Mouse (Mus musculus) midbrain, embryonic 12.5 days (tissue): Measurements from ENCODE around the gene Aadac. TPM values are rescaled to one million over a fixed set of nuclear protein-coding genes. Genes with fewer than 3 reads are reported as not detected.

Experiments
- ATAC-seq: fragments of 200-750 bp; cut with Nextera tagmentation; 2 replicates; pipeline ENCODE4 v1.8.0; 2017; ENCODE audit warnings: low read depth, moderate TSS enrichment, moderate library complexity; ENCODE audit not compliant: low FRiP score
- H3K27ac ChIP-seq: fragments of 300-500 bp; sonication (generic); replicated peaks from 2 replicates; pipeline ENCODE4 v1.5.1; 2016; ENCODE audit warnings: mild to moderate bottlenecking
- H3K27me3 ChIP-seq: fragments of 300-500 bp; sonication (generic); 2 replicates; pipeline ENCODE4 v1.6.1; 2016; ENCODE audit warnings: mild to moderate bottlenecking
- H3K36me3 ChIP-seq: fragments of 300-500 bp; sonication (generic); 2 replicates; pipeline ENCODE4 v1.6.1; 2016
- H3K4me1 ChIP-seq: fragments of 300-500 bp; sonication (generic); 2 replicates; pipeline ENCODE4 v1.6.1; 2016
- H3K4me2 ChIP-seq: fragments of 300-500 bp; sonication (generic); replicated peaks from 2 replicates; pipeline ENCODE4 v1.6.1; 2016; ENCODE audit warnings: mild to moderate bottlenecking, moderate library complexity
- H3K4me3 ChIP-seq: fragments of 300-500 bp; sonication (generic); 2 replicates; pipeline ENCODE4 v1.5.1; 2016; ENCODE audit warnings: mild to moderate bottlenecking
- H3K9ac ChIP-seq: fragments of 300-500 bp; sonication (generic); replicated peaks from 2 replicates; pipeline ENCODE4 v1.6.1; 2016; ENCODE audit warnings: mild to moderate bottlenecking, moderate library complexity
- H3K9me3 ChIP-seq: fragments of 300-500 bp; sonication (generic); 2 replicates; pipeline ENCODE4 v1.6.1; 2016; ENCODE audit warnings: mild to moderate bottlenecking
- WGBS: fragments of 180-500 bp; shearing (Covaris S2); methylation state at CpG from one replicate; pipeline ENCODE4 v1.1.7; 2016; 5-methylcytosine and 5-hydroxymethylcytosine counted together
- polyA plus RNA-seq: library from polyadenylated mRNA; unstranded; fragments of >200 nt; fragmentation: Nextera tagmentation; extraction: Ambion mirVana; gene quantifications from 2 replicates; pipeline ENCODE4 v1.2.1, GENCODE M21; 2016

The Aadac gene
- polyA plus RNA-seq, result not detected in 2 replicates

GRCm38 (mm10) chr3:60025417-60025816 lies at the start of gene Aadac:
Gene Aadac (plus strand): TSS chr3:60025717.
- Histone ChIP-seq H3K27me3 (no peaks in the 10 kb centered on the region), H3K36me3 (no peaks in the 10 kb centered on the region), H3K4me3 (no peak within 1 kb of the TSS), H3K4me1 (no peaks in the 10 kb centered on the region), H3K9ac (no peak within 1 kb of the TSS), H3K9me3 (no peaks in the 10 kb centered on the region), H3K4me2 (no peak within 1 kb of the TSS), H3K27ac (no peak within 1 kb of the TSS)
- 81% methylated on average over 1 of the region's 1 CpGs for WGBS
- ATAC-seq, result no peak

DNA sequence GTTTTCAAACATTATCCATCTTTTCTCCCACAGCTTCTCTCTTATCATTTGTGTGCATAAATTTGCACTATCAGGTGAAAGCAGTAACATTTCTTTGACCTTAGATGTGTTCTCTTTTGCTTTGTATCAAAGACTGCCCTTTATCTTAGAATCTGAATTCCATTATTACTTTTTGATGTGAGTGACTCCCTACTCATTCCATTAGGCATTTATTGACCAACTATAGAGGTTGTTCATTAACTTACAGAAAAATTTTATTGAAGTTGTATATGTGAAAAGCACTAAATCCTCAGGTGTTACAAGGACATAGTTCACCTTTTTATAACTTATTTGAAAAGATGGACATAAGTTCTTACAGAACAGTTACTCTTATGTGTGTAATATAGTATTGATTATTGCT lies 21.9 kb upstream of the Aadac start:
- Histone ChIP-seq H3K4me2 (no peak overlapping the region), H3K27ac (no peak overlapping the region), H3K9ac (no peak overlapping the region), H3K4me3 (no peak overlapping the region), H3K9me3 (no peaks in the 10 kb centered on the region), H3K27me3 (no peaks in the 10 kb centered on the region), H3K36me3 (no peaks in the 10 kb centered on the region), H3K4me1 (no peaks in the 10 kb centered on the region)
- no peak for ATAC-seq

DNA sequence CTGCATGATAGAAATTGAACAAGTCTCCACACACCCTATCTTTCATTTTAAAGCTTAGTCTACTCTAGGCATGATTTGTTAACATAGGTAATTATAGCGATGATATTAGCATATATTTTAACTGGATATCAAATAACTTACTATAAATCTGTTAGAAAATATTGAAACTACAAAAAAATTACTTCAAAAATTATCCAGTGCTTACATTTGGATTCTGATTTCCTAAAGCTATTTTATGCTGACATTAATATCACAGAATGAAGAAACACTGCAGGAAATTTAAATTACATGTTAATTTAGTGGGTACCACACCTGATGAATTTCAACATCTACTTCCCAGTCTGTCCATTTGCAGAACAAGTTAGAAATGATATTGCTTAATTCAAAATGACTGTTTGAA lies 19.1 kb upstream of the Aadac start, which contains the start of gene Aadacl2:
Gene Aadacl2, plus strand, starts transcription at position 301 of the 400 bp plus-strand sequence.
- WGBS, result 83% methylated on average over 1 of the region's 1 CpGs
- Histone ChIP-seq H3K27me3 (no peaks in the 10 kb centered on the region), H3K9me3 (no peaks in the 10 kb centered on the region), H3K9ac (no peak within 1 kb of the TSS), H3K27ac (no peak within 1 kb of the TSS), H3K4me2 (no peak within 1 kb of the TSS), H3K4me1 (no peaks in the 10 kb centered on the region), H3K4me3 (no peak within 1 kb of the TSS), H3K36me3 (no peaks in the 10 kb centered on the region)
- ATAC-seq, result no peak

GRCm38 (mm10) chr3:60031511-60031910 lies 6.0 kb downstream of the Aadac start:
- Histone ChIP-seq H3K4me2 (no peak overlapping the region), H3K9ac (no peak overlapping the region), H3K4me3 (no peak overlapping the region), H3K27ac (no peak overlapping the region), H3K9me3 (no peaks in the 10 kb centered on the region), H3K4me1 (no peaks in the 10 kb centered on the region), H3K36me3 (no peaks in the 10 kb centered on the region), H3K27me3 (no peaks in the 10 kb centered on the region)
- 88% methylated on average over 4 of the region's 4 CpGs for WGBS
- no peak for ATAC-seq

- H3K4me2 ChIP-seq, result no peak overlapping the region
- H3K9me3 ChIP-seq, result no peaks in the 10 kb centered on the region
- H3K9ac ChIP-seq, result no peak overlapping the region
- H3K36me3 ChIP-seq, result no peaks in the 10 kb centered on the region
- 87% methylated on average over 3 of the region's 3 CpGs for WGBS
- no peaks in the 10 kb centered on the region for H3K4me1 ChIP-seq
- H3K27ac ChIP-seq, result no peak overlapping the region
- no peaks in the 10 kb centered on the region for H3K27me3 ChIP-seq
- no peak overlapping the region for H3K4me3 ChIP-seq
- no peak for ATAC-seq
Observed at GRCm38 (mm10) chr3:60046221-60046913, 20.9 kb downstream of the Aadac start.

- WGBS, result 84% methylated on average over 3 of the region's 3 CpGs
- no peaks in the 10 kb centered on the region for H3K27me3 ChIP-seq
Observed at GRCm38 (mm10) chr3:60053231-60053927, 27.9 kb downstream of the Aadac start.

DNA sequence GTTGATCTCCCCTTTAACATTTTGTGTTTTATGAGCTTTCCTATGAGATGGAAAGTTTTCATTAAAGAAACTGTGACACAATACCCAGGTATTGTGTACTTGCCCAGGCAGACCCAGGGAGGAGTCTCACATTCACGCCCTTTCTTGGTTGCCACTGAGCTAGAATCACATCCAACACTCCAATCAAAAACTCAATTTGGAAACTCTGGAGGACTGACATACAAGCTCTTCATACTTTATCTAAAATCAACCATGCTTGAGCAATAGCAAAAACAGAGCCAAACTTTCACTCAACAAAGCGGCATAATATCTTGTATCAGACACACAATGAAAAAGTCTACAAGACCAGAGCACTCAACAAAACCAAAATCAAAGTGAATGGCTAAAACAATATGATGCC lies 28.4 kb downstream of the Aadac start:
- Histone ChIP-seq H3K9me3 (no peaks in the 10 kb centered on the region), H3K36me3 (no peaks in the 10 kb centered on the region), H3K9ac (no peak overlapping the region), H3K4me1 (no peaks in the 10 kb centered on the region), H3K4me2 (no peak overlapping the region), H3K27ac (no peak overlapping the region), H3K27me3 (no peaks in the 10 kb centered on the region), H3K4me3 (no peak overlapping the region)
- 91% methylated on average over 2 of the region's 2 CpGs for WGBS
- no peak for ATAC-seq

More at GRCm38 (mm10) chr3:60053231-60053927, 27.9 kb downstream of the Aadac start:
- Histone ChIP-seq H3K9me3 (no peaks in the 10 kb centered on the region), H3K36me3 (no peaks in the 10 kb centered on the region), H3K9ac (no peak overlapping the region), H3K27ac (no peak overlapping the region), H3K4me1 (no peaks in the 10 kb centered on the region), H3K4me2 (no peak overlapping the region), H3K4me3 (no peak overlapping the region)
- no peak for ATAC-seq

DNA sequence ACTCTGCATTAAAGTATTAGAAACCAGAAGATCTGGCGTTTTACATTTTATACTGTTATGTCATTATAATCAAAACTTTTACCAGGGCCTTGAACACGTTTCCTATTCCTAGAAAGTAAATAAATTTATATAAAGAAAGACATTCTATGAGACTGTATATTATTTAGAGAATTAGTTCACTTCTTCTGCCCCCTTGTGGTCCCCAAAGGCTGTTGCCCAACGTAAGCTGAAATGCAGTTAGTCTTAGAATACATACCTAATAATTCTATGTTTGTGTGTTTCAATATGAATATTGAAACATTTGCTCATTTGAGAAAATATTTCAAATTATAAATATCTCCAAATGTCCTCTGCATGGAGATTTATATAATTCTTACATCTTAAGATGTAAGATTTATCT lies 30.9 kb downstream of the Aadac start:
- Histone ChIP-seq H3K9me3 (no peaks in the 10 kb centered on the region), H3K4me3 (no peak overlapping the region), H3K36me3 (no peaks in the 10 kb centered on the region), H3K27ac (no peak overlapping the region), H3K4me1 (no peaks in the 10 kb centered on the region), H3K9ac (no peak overlapping the region), H3K4me2 (no peak overlapping the region), H3K27me3 (no peaks in the 10 kb centered on the region)
- 34% methylated on average over 3 of the region's 3 CpGs for WGBS
- ATAC-seq, result no peak

GRCm38 (mm10) chr3:60057070-60057808 lies 31.7 kb downstream of the Aadac start:
- no peaks in the 10 kb centered on the region for H3K9me3 ChIP-seq
- no peak for ATAC-seq
- H3K4me1 ChIP-seq, result no peaks in the 10 kb centered on the region
- H3K27ac ChIP-seq, result no peak overlapping the region
- no peak overlapping the region for H3K9ac ChIP-seq
- 82% methylated on average over 2 of the region's 2 CpGs for WGBS
- H3K4me3 ChIP-seq, result no peak overlapping the region
- no peaks in the 10 kb centered on the region for H3K36me3 ChIP-seq
- no peak overlapping the region for H3K4me2 ChIP-seq
- H3K27me3 ChIP-seq, result no peaks in the 10 kb centered on the region

DNA sequence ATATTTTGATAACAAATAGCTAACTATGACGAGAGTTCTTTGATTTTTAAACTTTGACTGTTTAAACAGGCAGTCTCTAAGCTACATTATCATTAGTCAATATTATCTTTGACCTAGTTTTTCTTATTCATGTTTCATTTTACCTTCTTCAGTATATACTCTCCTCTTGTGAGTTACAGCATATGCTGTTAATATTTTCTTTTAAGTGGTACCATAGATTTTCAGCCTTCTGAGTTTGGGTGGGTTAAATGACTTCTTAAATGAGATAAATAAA lies 32.2 kb downstream of the Aadac start:
- Histone ChIP-seq H3K4me1 (no peaks in the 10 kb centered on the region), H3K4me2 (no peak overlapping the region), H3K27me3 (no peaks in the 10 kb centered on the region), H3K36me3 (no peaks in the 10 kb centered on the region), H3K27ac (no peak overlapping the region), H3K9ac (no peak overlapping the region), H3K4me3 (no peak overlapping the region), H3K9me3 (no peaks in the 10 kb centered on the region)
- 89% methylated on average over 1 of the region's 1 CpGs for WGBS
- ATAC-seq, result no peak

DNA sequence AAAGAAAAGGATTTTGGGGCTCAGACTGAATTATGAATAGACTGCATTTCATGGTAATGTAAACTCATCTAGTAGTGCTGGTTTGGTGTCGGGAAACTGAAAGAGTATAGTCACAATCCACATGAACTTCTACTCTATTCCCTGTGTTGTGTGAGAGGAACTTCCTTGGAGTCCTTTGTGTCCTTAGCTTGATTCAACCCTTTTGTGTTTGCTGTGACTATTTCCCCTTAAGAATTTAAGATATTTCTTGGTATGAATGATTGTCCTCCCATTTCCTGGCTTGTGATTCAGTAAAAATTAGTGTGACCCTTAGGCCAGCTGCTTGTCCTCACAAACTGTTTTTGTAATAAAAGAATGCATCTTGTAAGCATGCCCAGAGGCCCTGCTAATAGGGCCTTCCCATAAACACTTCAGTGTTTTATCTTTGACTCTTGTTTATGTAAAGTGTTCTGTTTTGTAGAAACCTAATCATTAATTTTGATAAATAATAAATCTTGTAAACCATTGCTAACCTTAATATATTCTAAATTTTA lies 53.4 kb downstream of the Aadac start:
- no peak overlapping the region for H3K27ac ChIP-seq
- no peak overlapping the region for H3K4me2 ChIP-seq
- H3K27me3 ChIP-seq, result no peaks in the 10 kb centered on the region
- 80% methylated on average over 1 of the region's 1 CpGs for WGBS
- H3K36me3 ChIP-seq, result no peaks in the 10 kb centered on the region
- H3K4me1 ChIP-seq, result 0 out of 2 replicates have a peak, but pooled peaks cover 7% of the 10 kb centered on the region
- no peak overlapping the region for H3K9ac ChIP-seq
- no peak overlapping the region for H3K4me3 ChIP-seq
- no peak for ATAC-seq
- no peaks in the 10 kb centered on the region for H3K9me3 ChIP-seq

DNA sequence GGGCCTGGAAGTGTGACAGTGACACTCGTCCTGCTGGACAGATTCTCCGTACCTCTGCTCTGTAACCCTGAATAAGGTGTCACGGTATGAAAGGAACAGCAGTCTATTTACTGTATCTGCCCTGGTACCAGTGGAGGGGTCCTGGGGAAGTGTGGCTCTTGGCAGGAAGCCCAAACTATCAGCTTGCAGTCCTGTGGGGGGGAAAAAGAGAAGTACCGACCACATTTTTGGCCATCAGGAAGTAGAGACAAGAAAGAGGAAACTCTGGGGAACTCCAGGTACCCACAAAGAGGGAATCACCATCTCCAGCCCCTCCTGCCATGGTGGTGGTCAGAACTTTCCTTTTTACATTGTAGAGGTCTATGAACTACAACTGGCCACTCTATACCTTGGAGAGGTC lies 55.1 kb downstream of the Aadac start:
- Histone ChIP-seq H3K4me3 (no peak overlapping the region), H3K27me3 (no peaks in the 10 kb centered on the region), H3K9me3 (no peaks in the 10 kb centered on the region), H3K4me1 (0 out of 2 replicates have a peak, but pooled peaks cover 7% of the 10 kb centered on the region), H3K9ac (no peak overlapping the region), H3K4me2 (no peak overlapping the region), H3K27ac (no peak overlapping the region), H3K36me3 (no peaks in the 10 kb centered on the region)
- 79% methylated on average over 4 of the region's 4 CpGs for WGBS
- no peak for ATAC-seq
